Mouse (Mus musculus) layer of hippocampus, adult 2 months (tissue): ENCODE measurements around the gene Irf4. TPM values are rescaled to one million over a fixed set of nuclear protein-coding genes. Genes with fewer than 3 reads are reported as not detected.
A peak's percentile ranks its signal among the peaks of the same experiment; 100 is the strongest.

Source experiments
- DNase-seq, 2 experiments: peaks; one replicate each; pipeline ENCODE4 v3.0.0; 2022; ENCODE audit warnings: low spot score in 2 of 2
- H3K27ac ChIP-seq: fragments of 200-600 bp; 2 replicates; pipeline ENCODE4 v1.8.1; 2022
- H3K4me3 ChIP-seq: fragments of 200-600 bp; 2 replicates; pipeline ENCODE4 v1.8.1; 2022; ENCODE audit warnings: mild to moderate bottlenecking
- CTCF ChIP-seq: fragments of 200-600 bp; conservative IDR thresholded peaks from 2 replicates; pipeline ENCODE4 v1.8.1; 2022; ENCODE audit warnings: antibody characterized with exemption, mild to moderate bottlenecking, moderate library complexity
- long read RNA-seq, 2 experiments: library from polyadenylated mRNA; stranded (forward); transcript quantifications; one replicate each; pipeline ENCODE4 v2.0.0; 2021; ENCODE audit warnings: borderline mapping rate in 2 of 2
- total RNA-seq, 2 experiments: library from RNA; stranded (reverse); gene quantifications; 2 replicates each; pipeline ENCODE4 v1.2.3; 2021

Irf4 gene
- under 1 TPM; 0.13 to 0.47 TPM for total RNA-seq
- long read RNA-seq, experiment 1, result 0 reads
- long read RNA-seq, experiment 2, result 0 reads

GRCm38 (mm10) chr13:30749021-30749556 lies at the start of gene Irf4:
Gene Irf4 (plus strand): TSS chr13:30749226.
- TF ChIP-seq CTCF, result no peak
- no peak for DNase-seq
- no peak within 1 kb of the TSS for H3K27ac ChIP-seq
- H3K4me3 ChIP-seq, result peak within 1 kb of the TSS; percentile 47

GRCm38 (mm10) chr13:30702695-30703094 lies 46.3 kb upstream of the Irf4 start:
- Histone ChIP-seq H3K4me3 (no peak overlapping the region), H3K27ac (no peak overlapping the region)
- TF ChIP-seq CTCF, result no peak
- no peak for DNase-seq

GRCm38 (mm10) chr13:30704246-30705095 lies 44.6 kb upstream of the Irf4 start:
- TF ChIP-seq CTCF, result no peak
- DNase-seq, result no peak
- H3K27ac ChIP-seq, result no peak overlapping the region
- H3K4me3 ChIP-seq, result no peak overlapping the region

- TF ChIP-seq CTCF, result no peak
- Histone ChIP-seq H3K4me3 (no peak overlapping the region), H3K27ac (no peak overlapping the region)
- DNase-seq, result no peak
Measured at GRCm38 (mm10) chr13:30711066-30711465, 38.0 kb upstream of the Irf4 start.

GRCm38 (mm10) chr13:30711711-30712110 lies 37.3 kb upstream of the Irf4 start:
- H3K4me3 ChIP-seq, result no peak overlapping the region
- DNase-seq, result no peak
- no peak for TF ChIP-seq CTCF

GRCm38 (mm10) chr13:30712280-30712679 lies 36.7 kb upstream of the Irf4 start:
- DNase-seq, result no peak
- Histone ChIP-seq H3K4me3 (no peak overlapping the region), H3K27ac (no peak overlapping the region)
- TF ChIP-seq CTCF, result no peak

More at GRCm38 (mm10) chr13:30711711-30712110, 37.3 kb upstream of the Irf4 start:
- no peak overlapping the region for H3K27ac ChIP-seq

- DNase-seq, result no peak
- no peak overlapping the region for H3K27ac ChIP-seq
- TF ChIP-seq CTCF, result no peak
- H3K4me3 ChIP-seq, result no peak overlapping the region
Measured at GRCm38 (mm10) chr13:30713621-30714020, 35.4 kb upstream of the Irf4 start.

GRCm38 (mm10) chr13:30714552-30714951 lies 34.5 kb upstream of the Irf4 start:
- Histone ChIP-seq H3K4me3 (no peak overlapping the region), H3K27ac (no peak overlapping the region)
- no peak for TF ChIP-seq CTCF
- no peak for DNase-seq

GRCm38 (mm10) chr13:30715060-30715459 lies 34.0 kb upstream of the Irf4 start:
- Histone ChIP-seq H3K27ac (no peak overlapping the region), H3K4me3 (no peak overlapping the region)
- DNase-seq, result no peak
- TF ChIP-seq CTCF, result no peak

- DNase-seq, result no peak
- H3K27ac ChIP-seq, result no peak overlapping the region
- TF ChIP-seq CTCF, result no peak
- no peak overlapping the region for H3K4me3 ChIP-seq
Measured at GRCm38 (mm10) chr13:30715573-30715972, 33.5 kb upstream of the Irf4 start.

GRCm38 (mm10) chr13:30716611-30717010 lies 32.4 kb upstream of the Irf4 start:
- no peak for DNase-seq
- TF ChIP-seq CTCF, result no peak
- H3K4me3 ChIP-seq, result no peak overlapping the region
- H3K27ac ChIP-seq, result no peak overlapping the region

GRCm38 (mm10) chr13:30722601-30723000 lies 26.4 kb upstream of the Irf4 start:
- no peak overlapping the region for H3K27ac ChIP-seq
- no peak overlapping the region for H3K4me3 ChIP-seq
- no peak for TF ChIP-seq CTCF
- no peak for DNase-seq

GRCm38 (mm10) chr13:30723258-30723657 lies 25.8 kb upstream of the Irf4 start:
- no peak for DNase-seq

GRCm38 (mm10) chr13:30723858-30724257 lies 25.2 kb upstream of the Irf4 start:
- Histone ChIP-seq H3K27ac (no peak overlapping the region), H3K4me3 (no peak overlapping the region)
- TF ChIP-seq CTCF, result no peak
- no peak for DNase-seq

More at GRCm38 (mm10) chr13:30723258-30723657, 25.8 kb upstream of the Irf4 start:
- H3K27ac ChIP-seq, result no peak overlapping the region
- H3K4me3 ChIP-seq, result no peak overlapping the region
- no peak for TF ChIP-seq CTCF
